Mouse (Mus musculus): Measurements from ENCODE around the gene Syn3.

The Syn3 gene

GRCm38 (mm10) chr10:86279579-86280168, 219.0 kb downstream of the Syn3 start:
- no peak for DNase-seq (ENCODE audit: low spot score in 2 of 2)

GRCm38 (mm10) chr10:86278481-86278880, 220.2 kb downstream of the Syn3 start:
- no peak for DNase-seq (ENCODE audit: low spot score in 2 of 2)

- no peak for DNase-seq (ENCODE audit: low spot score in 2 of 2)
Measured at GRCm38 (mm10) chr10:86277327-86277726, 221.4 kb downstream of the Syn3 start.

- DNase-seq (ENCODE audit: low spot score in 2 of 2) = no peak
Measured at GRCm38 (mm10) chr10:86275585-86275984, 223.1 kb downstream of the Syn3 start.

GRCm38 (mm10) chr10:86273410-86274191, 225.1 kb downstream of the Syn3 start:
- DNase-seq (ENCODE audit: low spot score in 2 of 2) = no peak

GRCm38 (mm10) chr10:86272826-86273225, 225.9 kb downstream of the Syn3 start:
- DNase-seq (ENCODE audit: low spot score in 2 of 2) = no peak

GRCm38 (mm10) chr10:86270254-86270653, 228.4 kb downstream of the Syn3 start:
- DNase-seq (ENCODE audit: low spot score in 2 of 2) = no peak

GRCm38 (mm10) chr10:86264618-86265017, 234.1 kb downstream of the Syn3 start:
- DNase-seq (ENCODE audit: low spot score in 2 of 2) = no peak

GRCm38 (mm10) chr10:86261725-86262124, 237.0 kb downstream of the Syn3 start:
- DNase-seq (ENCODE audit: low spot score in 2 of 2) = no peak

GRCm38 (mm10) chr10:86258992-86259391, 239.7 kb downstream of the Syn3 start:
- DNase-seq (ENCODE audit: low spot score in 2 of 2) = no peak

GRCm38 (mm10) chr10:86258046-86258445, 240.7 kb downstream of the Syn3 start:
- DNase-seq (ENCODE audit: low spot score in 2 of 2) = no peak

GRCm38 (mm10) chr10:86257045-86257444, 241.7 kb downstream of the Syn3 start:
- no peak for DNase-seq (ENCODE audit: low spot score in 2 of 2)

GRCm38 (mm10) chr10:86256221-86256620, 242.5 kb downstream of the Syn3 start:
- no peak for DNase-seq (ENCODE audit: low spot score in 2 of 2)

- no peak for DNase-seq (ENCODE audit: low spot score in 2 of 2)
Measured at GRCm38 (mm10) chr10:86250149-86250922, 248.4 kb downstream of the Syn3 start.

- DNase-seq (ENCODE audit: low spot score in 2 of 2) = no peak
Measured at GRCm38 (mm10) chr10:86249283-86249682, 249.4 kb downstream of the Syn3 start.

GRCm38 (mm10) chr10:86248807-86249206, 249.9 kb downstream of the Syn3 start:
- no peak for DNase-seq (ENCODE audit: low spot score in 2 of 2)

GRCm38 (mm10) chr10:86248131-86248740, 250.5 kb downstream of the Syn3 start:
- no peak for DNase-seq (ENCODE audit: low spot score in 2 of 2)

- DNase-seq (ENCODE audit: low spot score in 2 of 2) = no peak
Measured at GRCm38 (mm10) chr10:86245396-86245795, 253.3 kb downstream of the Syn3 start.

GRCm38 (mm10) chr10:86243525-86243924, 255.2 kb downstream of the Syn3 start:
- DNase-seq (ENCODE audit: low spot score in 2 of 2) = no peak

GRCm38 (mm10) chr10:86242721-86243120, 256.0 kb downstream of the Syn3 start:
- DNase-seq (ENCODE audit: low spot score in 2 of 2) = no peak

GRCm38 (mm10) chr10:86230006-86230405, 268.7 kb downstream of the Syn3 start:
- DNase-seq (ENCODE audit: low spot score in 2 of 2) = no peak

GRCm38 (mm10) chr10:86225480-86225879, 273.2 kb downstream of the Syn3 start:
- no peak for DNase-seq (ENCODE audit: low spot score in 2 of 2)
